Mouse (Mus musculus) mesoderm, embryonic 11.5 days (tissue): ENCODE measurements at regions not wholly inside any gene's neighbourhood (a gene's known extent, or its start where the extent isn't known, plus 50 kb on each side); places are given as distances from the start of the nearest gene placed in this dataset.

Experiments used
- DNase-seq: peaks from one replicate; pipeline ENCODE4 v3.0.0-alpha.2; 2012; ENCODE audit warnings: low read depth, low spot score

DNA sequence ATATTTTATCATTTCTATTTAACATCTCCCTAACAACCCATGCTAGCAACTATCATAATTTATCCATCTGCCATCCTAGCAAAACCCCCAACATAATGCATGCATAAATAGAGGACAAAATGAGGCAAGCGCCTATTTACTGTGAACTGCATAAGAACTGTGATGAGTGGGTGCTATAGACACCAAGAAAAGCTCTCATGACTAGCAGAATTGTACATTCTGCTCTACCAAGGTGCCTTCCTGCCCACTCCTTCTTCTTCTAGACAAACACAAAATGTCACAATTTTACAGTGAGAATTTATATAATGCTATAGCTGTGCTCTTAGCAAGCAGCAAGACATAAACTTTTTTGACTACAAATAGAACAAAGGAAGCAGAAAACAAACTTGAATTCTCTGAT lies 305.9 kb downstream of the Brinp1 start:
- DNase-seq, result no peak

DNA sequence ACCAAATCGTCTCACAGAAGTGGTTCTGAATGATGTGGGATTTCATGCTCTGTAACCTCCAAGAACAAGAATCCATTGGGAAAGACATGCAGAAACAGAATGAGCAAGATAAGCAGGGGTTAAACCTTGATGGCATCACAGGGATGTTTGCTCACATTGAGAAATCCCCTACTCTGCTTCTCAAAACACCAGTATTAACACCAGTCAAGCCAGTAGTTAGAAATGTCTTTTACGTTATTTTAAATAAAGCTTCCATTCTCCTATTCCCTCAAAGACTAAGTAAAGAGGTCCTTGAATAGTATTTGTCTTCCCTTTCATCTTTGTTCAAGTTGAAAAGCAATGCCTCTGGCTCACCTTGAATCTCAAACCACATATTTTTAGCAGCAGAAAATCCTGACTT lies 320.9 kb downstream of the Brinp1 start:
- no peak for DNase-seq

DNA sequence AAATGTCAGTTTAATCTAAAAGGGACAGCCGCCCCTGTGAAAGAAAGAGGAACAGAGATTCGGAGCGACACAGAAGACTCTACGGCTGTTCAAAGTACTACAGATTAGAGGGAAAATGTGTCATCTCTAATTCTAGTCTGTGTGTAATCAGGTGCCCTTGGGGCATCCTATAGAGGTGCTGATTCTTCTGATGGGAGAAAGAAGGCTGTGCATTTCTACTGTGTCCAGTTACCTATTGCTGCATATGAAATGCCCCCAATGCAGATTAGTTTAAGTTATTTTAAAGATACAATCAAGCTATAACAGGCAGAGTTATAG lies 330.2 kb downstream of the Brinp1 start:
- no peak for DNase-seq

DNA sequence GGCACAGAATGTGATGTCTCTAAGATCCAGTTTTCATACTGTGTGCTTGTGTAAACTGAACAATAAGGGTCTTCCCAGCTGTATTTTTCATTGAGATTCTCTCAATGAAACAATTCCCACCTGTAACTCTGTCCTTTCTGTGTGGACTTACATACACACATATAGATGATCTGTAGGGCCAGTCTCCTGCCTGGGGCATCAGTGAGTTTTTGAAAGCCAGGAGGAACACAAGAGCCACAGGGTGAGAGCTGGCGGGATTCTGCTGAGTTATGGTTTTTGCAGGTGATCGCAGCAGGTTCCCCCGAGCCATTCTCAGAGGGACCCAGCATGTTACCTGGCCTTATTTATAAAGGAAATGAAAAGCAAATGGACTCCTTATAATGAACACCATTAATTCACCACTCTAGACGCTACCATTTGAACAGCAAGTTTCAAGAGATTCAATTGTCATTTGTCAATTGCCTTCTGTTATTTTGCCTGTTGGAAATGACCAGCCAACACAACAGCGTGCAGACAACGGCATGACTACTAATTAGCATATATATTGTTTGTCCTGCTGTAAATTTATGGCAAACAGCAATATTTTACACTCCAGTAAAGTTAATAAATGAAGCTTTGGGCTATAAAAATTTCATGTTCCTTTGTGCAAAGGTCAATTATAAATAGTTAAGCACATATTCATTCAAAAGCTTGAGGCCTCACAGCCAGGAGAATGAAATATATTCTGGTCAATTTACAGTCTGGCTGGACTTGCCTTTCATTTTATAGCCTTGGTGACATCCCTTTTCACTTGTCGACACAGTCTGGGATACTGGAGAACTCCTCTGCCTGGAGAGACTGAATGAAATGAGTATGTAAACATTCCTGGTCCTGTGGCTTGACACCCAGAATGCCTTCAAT lies 330.8 kb downstream of the Brinp1 start:
- DNase-seq, result peak; percentile 27

DNA sequence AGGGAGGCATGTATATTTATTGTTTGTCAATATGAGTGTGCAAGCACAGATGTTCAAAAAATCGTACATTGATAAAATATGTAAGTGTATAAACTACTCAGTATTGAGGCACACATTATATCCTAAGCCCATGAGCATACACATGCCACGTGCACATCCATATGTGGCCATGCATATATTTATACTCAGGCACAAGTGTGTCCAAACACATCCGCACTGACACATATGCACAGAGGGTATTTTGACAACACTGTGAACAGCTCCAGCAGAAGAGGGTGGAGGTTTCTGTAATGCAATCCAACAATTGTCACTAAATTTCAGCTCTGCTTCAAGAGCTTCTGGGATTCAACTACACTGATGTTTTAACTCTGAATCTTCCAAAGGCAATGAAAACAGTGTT lies 333.6 kb downstream of the Brinp1 start:
- DNase-seq, result no peak

DNA sequence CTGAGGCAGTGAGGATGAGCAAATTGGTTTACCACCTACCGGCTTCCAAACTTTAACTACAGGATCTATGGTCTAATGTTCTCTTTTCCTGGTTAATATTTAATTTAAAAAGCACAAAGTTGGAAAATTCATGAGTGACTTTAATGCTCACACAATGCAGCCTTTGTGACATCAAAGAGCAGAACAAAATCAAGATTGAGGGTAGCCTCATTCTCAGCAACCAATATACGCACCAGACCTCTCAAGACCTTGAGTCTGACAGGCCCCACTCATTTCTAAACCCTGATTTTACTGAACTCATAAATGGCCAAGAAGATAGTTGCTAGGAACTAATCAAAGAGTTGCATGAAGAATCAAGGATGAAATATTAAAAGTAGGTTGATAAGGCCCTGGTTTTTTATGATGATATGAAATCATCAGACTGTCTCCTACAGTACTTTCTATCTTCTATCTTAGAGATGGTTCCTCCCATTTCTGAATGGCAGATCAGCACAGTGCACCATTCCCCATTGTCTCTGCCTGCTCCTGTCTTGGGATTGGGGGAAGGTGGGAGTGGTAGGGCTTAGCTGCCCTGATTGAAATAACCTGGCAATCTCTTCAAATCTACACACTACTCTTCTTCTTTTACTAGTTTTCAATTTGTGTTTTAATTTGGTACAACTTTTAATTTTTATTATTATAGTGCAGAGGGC lies 338.3 kb downstream of the Brinp1 start:
- no peak for DNase-seq

DNA sequence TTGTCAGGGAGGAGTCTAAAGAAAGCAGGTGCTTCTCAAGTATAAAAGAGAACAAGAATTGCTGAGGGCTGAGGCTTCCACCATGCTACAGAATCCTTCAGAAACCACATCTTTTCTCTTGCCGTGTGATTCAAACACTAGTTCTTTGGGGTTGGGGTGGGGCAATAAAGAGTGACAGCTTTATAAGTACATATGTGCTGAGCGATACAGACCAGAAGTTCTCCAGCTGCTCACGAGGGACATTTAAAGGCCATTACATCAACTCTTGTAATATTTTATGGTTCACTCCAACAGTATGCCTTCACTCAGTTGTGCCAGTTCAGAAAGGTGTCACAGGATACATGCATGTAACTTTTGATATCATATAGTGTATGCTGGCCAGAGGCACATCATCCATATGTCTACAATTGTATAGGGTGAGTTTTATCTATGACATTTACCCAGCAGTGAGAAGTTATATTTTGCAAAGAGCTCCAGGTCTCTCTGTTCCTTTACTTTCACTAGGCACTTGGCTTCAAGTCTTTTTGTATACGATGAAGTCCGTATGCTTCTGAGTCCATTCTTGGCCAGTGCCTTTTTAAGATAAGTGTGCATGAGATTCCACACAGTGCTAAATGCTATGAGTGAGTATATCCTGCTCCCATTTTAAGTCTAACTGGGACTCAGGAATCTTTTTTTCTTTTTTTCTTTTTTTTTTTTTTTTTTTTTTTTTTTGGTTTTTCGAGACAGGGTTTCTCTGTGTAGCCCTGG lies 341.8 kb downstream of the Brinp1 start:
- no peak for DNase-seq

DNA sequence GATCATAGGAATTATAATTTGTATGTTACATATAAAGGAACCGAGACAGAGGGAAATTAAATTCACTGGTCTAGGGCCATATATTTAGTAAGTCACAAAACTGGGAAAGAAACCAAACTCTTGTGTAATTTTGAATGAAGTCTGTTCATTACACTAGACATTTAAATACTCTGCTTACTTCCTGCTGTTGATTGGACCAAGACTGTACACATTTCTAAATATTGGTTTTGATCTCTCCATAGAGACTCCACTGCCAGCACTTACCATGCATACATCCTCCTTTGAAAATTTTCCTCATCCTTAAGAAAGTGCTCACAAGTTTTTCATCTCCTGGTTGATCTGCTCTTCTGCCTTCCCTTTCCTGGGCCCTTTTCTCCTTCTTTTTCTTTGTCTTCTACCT lies 358.9 kb downstream of the Brinp1 start:
- no peak for DNase-seq

DNA sequence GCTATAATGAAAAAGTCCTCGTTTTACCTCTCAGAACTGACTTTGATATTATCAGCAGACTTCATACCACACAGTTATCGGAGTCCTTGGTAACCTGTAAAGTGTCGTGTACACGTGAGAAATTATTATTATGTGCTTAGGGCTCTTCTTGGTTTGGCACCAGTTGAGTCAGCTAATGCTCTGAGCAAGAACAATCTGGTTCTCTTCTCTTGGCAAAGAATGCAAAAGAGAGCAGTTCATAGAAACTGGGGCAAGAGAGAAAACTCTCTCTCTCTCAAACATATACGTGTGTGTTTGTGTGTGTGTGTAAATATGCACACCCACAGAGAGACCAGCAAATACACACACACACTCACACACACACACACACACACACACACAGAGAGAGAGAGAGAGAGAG lies 378.8 kb downstream of the Brinp1 start:
- no peak for DNase-seq

DNA sequence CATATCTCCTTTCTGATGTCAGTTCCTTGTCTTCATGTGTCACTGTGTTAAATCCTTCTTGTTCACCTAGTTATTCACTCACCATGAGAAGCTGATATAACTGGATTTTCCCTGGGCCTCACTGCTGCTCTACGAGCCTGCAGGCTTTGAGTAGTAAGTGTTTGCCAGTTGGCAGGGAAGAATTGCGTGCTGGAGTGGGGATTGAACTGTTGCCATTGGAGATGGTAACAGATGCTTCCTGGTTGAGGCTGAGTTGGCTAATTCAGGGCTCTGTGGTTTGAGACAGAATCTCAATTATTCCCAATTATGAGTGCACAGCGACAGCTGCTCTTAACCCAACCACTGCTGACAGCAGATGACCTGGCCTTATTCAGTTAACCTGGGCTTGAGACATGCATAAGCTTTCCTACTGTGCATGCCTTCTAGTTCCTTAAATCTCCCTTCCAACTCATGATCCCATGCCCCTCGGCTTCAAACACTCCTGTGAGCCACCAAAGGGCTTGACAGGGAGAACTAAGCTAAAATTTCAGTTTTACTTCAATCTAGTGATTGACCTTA lies 379.5 kb downstream of the Brinp1 start:
- no peak for DNase-seq

DNA sequence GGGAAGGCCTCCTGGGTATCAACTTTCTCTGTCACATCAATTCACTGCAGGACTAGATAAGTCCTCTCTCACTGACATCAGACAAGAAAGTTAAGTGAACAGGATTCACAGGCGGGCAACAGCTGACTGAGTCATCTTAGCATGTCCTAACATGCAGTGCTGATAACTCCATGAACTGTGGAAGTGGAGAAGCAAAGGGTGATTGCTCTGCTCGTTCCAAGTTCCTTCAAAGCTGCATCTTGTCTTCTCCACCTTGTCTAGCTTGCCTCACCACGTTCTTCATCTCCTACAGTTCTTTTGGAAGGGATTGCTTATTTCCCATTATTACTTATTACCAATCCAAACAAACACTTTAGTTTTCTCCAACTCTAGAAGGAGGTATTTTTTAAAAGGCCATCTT lies 380.9 kb downstream of the Brinp1 start:
- DNase-seq, result no peak

DNA sequence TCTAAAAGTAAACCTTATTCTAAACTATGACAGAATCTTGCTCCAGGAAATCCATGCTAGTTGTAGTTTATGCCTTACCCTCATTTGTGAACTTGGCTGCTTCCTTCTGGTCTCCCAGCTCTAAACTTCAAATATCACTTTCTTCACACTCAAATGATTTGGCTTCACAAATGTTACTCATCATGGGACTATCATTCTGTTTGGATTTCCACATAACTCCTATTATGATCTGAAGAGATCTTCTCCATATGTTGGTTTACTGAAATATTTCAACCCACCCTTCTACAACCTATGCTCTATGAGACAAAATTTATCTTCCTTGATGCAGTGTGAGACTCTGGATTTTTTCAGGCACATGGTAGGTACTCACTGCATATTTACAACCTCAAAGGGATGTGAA lies 381.7 kb downstream of the Brinp1 start:
- DNase-seq, result no peak

DNA sequence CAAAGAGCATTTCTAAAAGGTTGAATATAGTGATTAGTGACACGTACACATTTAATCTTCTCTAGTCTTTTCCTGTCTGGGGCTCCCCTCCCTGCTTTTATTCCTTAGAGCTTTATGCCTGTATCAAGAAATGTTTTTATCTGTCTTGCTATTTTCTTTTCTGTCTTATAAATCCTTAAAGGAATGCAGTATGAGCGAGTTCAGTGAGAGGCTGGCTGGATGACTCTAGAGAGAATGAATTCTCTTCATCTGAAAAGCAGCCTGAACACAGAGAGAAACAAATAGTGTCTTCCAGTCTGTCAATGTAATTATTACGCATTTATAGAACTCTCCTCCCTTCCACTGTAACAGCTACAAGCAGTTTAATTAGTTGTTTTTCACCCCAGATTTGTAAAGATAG lies 417.9 kb downstream of the Brinp1 start:
- no peak for DNase-seq

DNA sequence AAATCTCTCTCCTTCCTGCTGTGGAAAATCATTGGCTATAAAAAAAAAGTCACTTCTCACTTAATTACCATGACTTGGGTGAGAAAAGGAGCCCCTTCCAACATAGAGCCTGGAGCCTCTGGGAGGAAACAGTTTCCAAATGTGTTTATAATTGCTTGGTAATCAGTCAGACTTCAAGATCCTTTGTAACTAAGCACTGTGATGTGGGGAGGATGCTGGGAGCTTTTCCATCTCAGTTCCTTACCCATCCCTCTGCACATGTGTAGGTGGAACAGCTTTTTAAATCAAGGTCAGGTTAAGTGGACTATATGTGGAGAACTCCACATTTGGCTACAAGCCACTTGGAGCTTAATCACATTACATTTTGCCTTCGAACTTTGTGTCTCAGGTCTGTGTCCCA lies 418.4 kb downstream of the Brinp1 start:
- peak; percentile 1 for DNase-seq

DNA sequence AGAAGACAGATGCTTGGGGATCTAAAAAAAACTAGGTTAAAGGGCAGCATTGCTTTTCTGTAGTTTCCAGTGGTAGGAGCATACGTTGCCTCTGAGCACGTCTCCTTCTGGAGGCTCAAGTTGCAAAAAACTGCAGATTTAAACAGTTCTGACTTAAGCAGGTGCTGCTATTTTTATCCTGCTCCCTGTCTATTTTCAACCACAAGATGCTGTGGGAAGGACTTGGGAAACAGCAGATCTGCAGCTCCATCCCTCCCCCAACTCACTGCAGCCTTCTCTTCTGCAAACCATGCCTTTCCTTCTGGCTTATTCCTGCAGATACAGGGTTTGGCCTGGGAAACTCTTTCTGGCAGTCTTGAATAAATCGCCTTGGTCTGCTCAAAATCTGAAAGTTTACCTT lies 422.1 kb downstream of the Brinp1 start:
- DNase-seq, result no peak

DNA sequence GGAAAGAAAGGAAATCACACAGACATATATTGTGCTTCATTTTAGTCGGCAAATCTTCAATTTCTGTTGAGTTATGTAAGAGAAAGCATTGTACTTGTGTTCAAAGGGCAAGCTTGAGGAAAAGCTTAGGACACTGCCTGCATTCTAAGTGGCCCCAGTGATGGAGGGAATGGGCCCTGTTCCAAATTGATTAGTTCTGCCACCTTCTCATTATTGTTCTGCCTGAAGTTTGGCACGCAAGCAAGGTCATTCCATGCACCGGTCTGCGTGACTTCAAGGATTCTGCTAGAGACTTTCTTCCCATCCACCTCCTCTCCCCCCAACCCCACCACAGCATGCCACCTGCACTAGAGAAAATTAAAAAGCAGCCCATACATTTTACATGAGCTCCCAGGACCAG lies 466.2 kb downstream of the Brinp1 start:
- DNase-seq, result peak; percentile 36

DNA sequence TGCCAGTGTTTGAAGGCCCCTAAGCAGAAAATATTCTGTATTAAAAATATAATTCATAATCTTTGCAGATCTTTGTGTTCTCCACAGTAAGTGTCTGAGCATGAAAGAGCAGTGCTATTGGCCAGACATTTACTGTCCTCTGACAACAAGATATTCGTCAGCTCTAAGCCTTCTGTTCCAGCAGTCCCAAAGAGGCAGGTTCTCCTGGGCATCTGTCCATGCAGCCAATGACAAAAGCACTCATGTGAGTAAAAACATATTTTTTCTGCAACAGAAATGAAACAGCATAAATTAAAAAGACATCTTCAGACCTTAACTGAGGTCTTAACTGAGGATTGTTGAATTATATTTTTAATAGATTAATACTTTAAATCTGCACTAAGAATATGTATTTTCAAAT lies 467.3 kb downstream of the Brinp1 start:
- no peak for DNase-seq

DNA sequence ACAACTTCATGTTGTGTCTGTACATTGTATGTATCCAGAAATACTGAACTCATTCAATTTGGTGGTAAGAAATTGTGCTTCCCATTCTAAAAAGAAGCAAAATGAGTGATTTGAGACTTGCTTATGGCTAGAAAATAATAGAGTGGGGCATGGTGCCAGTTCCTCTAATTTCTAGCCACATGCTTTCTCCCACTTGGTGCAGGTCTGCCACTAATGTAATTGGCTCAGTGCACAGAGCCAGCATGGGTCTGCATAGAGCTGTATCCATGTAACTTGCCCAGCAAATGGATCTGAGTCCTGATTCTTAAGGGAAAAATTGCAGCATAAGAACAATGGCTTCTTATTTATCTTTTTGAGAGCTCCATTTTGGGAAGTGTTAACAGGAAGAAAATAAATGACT lies 492.4 kb downstream of the Brinp1 start:
- no peak for DNase-seq

DNA sequence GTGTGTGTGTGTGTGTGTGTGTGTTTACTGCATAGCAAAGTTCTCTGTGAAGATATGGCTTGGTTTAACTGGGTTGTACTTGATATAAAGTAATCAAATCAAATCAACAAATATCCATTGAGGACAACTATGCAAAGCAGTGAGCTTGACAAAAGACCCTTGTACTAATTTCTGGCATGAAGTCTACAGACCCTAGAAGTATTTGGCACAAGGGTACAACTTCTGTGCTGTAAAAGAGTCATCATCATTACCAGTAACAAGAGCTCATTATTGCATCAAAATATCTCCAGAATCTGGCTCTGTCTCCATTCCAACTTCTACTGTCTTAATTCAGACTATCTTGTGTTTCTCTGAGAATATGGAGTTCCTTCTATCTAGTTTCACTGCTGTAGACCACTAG lies 538.2 kb downstream of the Brinp1 start:
- no peak for DNase-seq

DNA sequence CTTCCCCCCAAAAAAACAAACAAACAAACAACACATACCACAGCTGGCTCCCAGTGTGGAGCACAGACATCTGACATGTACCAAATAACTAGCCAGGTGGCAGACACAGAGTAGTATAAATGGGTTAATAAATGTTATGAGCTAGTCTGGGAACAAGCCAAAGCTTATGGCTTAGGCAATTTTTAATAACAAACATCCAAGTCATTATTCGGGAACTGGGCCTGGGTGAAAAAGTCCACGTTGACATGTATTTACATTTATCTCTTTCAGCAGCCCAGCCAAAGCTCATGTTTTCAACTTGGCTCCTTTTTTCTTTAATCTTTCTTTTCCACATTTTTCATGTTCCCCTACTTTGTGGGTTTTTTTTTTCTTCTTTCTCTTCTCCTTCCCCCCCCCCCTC lies 543.4 kb downstream of the Brinp1 start:
- DNase-seq, result no peak

DNA sequence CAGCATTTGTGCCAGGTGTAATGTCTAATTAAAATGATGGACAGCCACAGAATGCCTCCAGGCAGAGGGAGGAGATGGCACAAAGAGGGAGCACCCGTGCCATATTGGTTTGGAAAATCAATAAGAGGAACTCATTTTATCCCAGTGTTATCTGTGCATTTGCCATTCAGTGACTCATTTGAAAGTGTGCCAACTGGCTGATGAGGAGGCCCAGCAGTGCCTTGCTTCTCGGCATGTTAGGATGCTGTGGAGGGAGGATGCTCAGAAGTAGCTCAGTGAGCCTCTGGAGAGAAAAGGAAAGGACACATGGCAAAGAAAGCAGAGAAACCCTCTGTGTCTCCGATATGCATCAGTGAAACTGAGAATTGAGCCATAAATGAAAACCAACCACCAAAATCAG lies 549.8 kb downstream of the Brinp1 start:
- DNase-seq, result no peak

DNA sequence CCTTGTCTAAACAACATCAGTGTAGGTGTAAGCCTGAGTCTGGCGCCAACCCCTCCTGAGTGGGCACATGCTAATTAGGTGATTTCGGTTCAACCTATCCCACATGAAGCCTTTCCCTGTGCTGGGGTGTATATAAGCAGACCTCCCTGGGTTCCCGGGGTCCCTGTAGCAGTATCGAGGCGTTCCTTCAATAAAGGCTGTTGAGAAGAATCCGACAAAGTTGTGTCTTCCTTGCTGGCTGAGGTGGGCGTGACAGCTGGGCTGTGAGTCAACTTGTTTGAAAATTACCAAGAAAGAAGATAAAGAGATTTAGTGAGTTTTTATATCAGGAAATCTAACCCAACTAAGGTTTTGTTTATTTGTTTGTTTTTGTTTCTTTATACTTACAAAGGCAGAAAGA lies 567.1 kb downstream of the Brinp1 start:
- DNase-seq, result no peak
